Mouse (Mus musculus) thymus, postnatal 36 days (tissue): ENCODE data around the gene Lurap1l.

Experiments used
- DNase-seq, 2 experiments: peaks; one replicate each; pipeline ENCODE4 v3.0.0; 2022; ENCODE audit warnings: mixed read lengths in 2 of 2

Lurap1l gene

GRCm38 (mm10) chr4:80918526-80919129 is 8.2 kb downstream of the Lurap1l start:
- no peak for DNase-seq

GRCm38 (mm10) chr4:80919217-80919867 is 8.9 kb downstream of the Lurap1l start:
- no peak for DNase-seq

DNA sequence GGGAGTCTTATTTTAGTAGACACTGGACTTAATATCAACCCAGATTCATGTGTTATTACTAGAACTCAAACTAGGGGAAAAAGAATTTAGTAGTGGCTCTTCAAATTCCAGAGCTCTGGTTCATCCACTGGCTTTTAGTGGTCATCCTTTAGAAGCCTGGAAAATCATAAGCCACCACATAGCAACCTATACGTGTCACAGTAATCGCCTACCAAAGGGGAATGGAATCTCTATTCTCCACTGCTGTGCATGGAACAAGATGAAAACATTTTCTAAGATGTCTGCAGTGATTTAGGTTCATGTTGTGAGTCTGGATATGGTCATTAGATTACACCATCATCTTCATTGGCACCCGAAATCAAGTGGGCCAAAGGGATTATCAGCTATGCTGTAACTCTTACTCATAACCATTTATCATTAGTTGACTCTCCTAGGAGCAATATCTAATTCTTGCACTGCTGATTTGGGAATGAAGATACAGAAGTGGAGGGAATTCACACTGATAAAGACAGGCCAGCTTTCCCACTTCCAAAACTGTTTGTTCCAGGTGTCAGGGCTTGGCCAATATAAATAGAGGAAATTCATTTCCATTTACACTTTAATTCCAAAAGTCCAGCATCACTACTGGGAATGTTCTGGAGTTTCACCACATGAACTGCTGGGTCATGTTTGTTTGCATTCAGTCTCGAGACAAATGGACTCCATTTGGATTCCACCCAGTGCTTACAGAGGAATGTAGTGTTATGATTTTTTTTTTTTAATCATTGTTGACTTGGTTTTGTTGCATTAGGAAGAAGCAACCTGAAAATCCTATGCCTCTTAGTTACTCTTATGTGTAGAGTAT is 11.4 kb downstream of the Lurap1l start:
- DNase-seq, result no peak

- no peak for DNase-seq
Measured at GRCm38 (mm10) chr4:80922654-80923053, 12.2 kb downstream of the Lurap1l start.

GRCm38 (mm10) chr4:80924815-80925214 is 14.4 kb downstream of the Lurap1l start:
- DNase-seq, result no peak

DNA sequence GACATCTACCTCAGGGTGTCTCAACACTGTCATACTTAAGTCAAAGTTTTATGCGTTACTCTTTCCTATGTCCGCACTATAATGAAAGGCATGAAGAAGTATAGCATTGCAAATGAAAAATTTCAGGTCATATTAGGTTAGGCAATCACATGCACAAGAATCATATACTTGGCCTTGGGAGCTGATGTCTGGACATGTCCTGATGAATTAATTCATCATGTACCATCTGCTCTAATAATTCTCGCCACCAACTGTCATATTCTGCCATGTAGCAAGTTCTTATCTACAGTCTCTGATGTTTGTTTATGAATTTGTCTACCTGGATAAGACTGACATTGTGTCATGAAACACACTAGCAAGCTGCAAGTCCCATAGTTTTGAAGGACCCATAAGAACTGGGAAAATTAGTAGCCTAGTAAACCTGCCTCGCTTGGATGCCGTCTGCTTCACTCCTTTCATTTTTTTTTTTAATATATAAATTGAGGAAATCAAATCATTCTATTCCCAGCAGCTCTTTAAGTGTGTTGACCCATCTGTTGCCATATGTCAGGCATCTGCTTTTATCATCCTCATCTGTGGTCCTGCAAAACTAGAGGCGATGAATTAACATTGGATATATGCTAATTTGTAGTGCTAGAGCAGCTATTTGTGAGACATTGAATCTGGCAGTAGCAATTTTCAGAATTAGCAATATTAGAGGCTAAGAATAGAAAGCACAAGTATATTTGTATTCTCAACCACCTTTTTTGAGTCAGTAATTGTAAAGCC is 15.5 kb downstream of the Lurap1l start:
- no peak for DNase-seq

- no peak for DNase-seq
Measured at GRCm38 (mm10) chr4:80934749-80935148, 24.3 kb downstream of the Lurap1l start.

DNA sequence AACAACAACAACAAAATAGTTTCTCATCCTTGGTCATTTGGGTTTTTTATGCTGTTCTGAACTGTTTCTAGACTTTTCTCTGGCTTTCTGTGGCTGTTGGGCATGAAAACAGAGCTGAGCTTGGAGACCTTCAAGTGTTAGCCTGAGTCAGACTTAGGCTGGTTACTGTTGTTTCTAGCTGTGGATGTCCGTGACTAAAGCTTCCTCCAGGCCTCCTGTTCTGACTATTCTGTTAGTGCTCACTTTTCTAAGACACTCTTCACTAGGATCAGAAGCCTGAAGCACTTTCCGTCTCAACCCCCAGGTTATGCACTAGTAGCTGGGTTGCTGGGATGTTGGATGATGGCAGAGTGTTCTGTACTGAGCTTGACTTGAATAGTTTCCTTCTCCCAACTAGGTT is 28.7 kb downstream of the Lurap1l start:
- DNase-seq, result no peak

DNA sequence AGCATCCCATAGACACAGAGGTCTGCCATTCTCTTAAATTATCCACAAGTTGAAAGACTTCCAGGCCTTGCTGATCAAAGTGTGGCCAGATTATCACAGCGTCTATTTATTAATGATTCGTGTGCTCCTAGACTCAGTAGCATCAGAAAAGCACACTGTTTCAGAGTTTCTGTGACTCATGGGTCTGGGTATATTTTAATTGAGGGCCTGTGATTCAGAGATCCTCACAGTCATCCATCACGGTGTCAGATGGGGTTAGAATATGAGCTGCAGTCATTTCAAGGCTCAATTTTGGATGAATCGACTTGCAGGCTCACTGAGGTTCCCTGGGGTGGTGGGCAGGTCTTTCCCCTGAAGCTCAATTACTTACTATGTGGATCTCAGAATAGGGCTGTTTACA is 30.5 kb downstream of the Lurap1l start:
- no peak for DNase-seq

DNA sequence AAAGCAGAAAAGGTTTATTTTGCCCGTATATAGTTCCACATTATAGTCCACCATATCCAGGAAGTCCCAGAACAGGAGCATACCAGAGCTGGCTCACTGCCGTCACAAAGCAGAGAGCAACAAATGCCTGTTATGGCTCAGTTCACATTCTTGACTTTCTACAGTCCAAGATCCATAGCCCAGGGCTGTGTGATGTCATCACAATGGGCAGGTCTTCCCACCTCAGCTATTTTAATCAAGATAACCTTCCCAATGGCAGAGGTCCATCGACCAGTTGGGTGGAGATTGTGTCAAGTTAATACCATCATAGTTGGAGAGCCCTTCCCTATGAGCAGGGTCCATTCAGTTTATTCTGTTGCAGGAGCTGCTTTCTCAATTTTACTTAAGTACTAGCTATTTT is 31.5 kb downstream of the Lurap1l start:
- no peak for DNase-seq

GRCm38 (mm10) chr4:80944605-80945004 is 34.2 kb downstream of the Lurap1l start:
- DNase-seq, result no peak

- no peak for DNase-seq
Measured at GRCm38 (mm10) chr4:80949110-80949509, 38.7 kb downstream of the Lurap1l start.

GRCm38 (mm10) chr4:80949720-80950119 is 39.3 kb downstream of the Lurap1l start:
- DNase-seq, result no peak

- DNase-seq, result no peak
Measured at GRCm38 (mm10) chr4:80950280-80950781, 39.9 kb downstream of the Lurap1l start.

DNA sequence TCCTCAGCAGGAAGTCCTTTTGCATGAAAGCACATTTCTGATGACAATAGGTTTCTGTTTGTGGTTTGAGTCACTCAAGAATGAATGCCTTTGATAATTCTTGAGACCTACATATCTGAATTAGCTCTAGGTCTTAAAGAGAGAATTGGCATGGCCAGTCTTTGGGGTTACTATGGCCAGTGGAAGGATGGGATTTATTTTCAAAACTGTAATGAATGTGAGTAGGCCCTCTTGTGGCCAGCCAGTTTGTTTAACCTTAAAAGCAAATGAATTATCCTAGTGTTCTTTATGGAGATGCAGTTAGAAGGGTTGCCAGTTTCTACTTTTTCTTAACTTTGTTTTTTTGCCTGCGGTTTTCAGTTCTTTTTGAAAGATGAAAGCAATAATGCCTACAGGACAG is 42.2 kb downstream of the Lurap1l start:
- no peak for DNase-seq

- no peak for DNase-seq
Measured at GRCm38 (mm10) chr4:80955942-80956341, 45.5 kb downstream of the Lurap1l start.

- DNase-seq, result no peak
Measured at GRCm38 (mm10) chr4:80967526-80967925, 57.1 kb downstream of the Lurap1l start.

GRCm38 (mm10) chr4:80971846-80972245 is 61.4 kb downstream of the Lurap1l start:
- no peak for DNase-seq

GRCm38 (mm10) chr4:80973896-80974295 is 63.5 kb downstream of the Lurap1l start:
- DNase-seq, result no peak

GRCm38 (mm10) chr4:80990819-80991218 is 80.4 kb downstream of the Lurap1l start:
- DNase-seq, result no peak

- no peak for DNase-seq
Measured at GRCm38 (mm10) chr4:81003528-81003927, 93.1 kb downstream of the Lurap1l start.
